Mouse (Mus musculus) olfactory bulb, adult 2 months (tissue): ENCODE measurements around the gene St6galnac3.

Experiments
- CTCF ChIP-seq: fragments of 200-500 bp; IDR thresholded peaks from 2 replicates; pipeline ENCODE4 v1.5.1; 2012; ENCODE audit warnings: low read depth, mild to moderate bottlenecking, low read length, moderate library complexity; ENCODE audit not compliant: insufficient read depth
- POLR2A ChIP-seq: fragments of 200-500 bp; IDR thresholded peaks from 2 replicates; pipeline ENCODE4 v1.6.1; 2012; ENCODE audit warnings: mild to moderate bottlenecking, low read depth, low read length, moderate library complexity; ENCODE audit not compliant: insufficient read depth

DNA sequence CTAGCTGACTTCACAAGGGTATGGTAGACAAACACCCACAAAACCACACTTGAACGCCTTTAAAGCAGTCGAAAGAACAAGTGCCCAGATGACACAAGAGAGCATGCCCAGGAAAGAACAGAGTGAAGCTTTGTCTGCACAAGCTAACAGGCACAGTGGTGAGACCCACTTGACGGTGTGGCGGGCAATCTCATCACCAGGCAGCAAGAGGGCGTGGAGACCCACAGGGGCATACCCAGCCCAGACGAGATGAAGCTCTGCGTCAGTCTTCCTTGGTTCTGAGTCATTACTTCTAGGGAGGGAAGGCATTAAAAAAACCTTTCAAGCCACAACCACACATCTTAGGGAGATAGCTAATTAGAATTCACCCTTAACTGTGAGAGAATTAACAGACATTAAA lies 79.2 kb downstream of the St6galnac3 start:
- TF ChIP-seq CTCF: no peak
- no peak for TF ChIP-seq POLR2A
